Mouse (Mus musculus): ENCODE measurements around the gene Olfr544. TPM values are rescaled to one million over a fixed set of nuclear protein-coding genes. Genes with fewer than 3 reads are reported as not detected.
"Not testable (repeated sequence)": the region's sequence is repeated elsewhere in the genome, so short reads cannot be mapped to it uniquely, and the experiment has no call there.

Gene Olfr544
- polyA plus RNA-seq, 1 experiment, result not detected

DNA sequence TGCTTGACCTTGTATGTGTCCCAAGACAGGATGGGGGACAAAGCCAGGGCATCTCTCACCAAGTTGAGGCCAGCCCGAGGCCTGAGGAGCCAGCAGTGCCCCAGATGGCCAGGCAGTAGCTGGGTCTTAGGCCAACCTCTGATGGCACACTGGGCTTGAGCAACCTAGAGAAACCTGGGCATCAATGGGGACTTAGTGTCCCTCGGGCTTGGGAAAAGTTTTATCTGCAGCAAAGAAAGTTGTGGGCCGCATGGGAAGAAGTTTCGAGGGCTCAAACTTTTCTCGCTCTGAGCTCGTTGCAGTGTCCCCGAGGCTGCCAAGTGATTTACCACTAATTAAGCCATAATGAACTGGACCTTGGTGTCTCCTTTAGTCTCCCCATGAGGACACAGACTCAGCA is 21.6 kb upstream of the Olfr544 start:
- H3K36me3 ChIP-seq (ENCODE audit: control insufficient read depth, insufficient read depth), result no peaks in the 10 kb centered on the region

DNA sequence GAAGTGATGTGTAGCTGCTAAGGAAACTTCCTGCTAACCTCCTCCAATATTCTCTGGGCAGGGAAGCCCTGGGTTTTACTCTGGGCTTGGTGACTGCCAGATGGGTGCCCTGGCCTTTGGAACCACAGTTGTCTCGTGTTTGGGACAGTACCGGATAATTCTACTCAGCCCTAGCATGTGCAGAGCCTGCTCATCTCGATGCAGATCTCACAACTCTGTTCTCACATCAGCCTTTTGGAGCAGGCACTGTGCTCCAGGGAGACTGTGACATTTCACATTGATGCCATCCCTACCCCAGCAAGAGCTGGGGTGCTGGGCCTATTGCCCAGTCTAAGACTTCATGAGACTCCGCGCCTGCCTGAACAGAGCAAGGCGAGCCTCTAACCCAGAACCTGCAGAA is 20.6 kb upstream of the Olfr544 start:
- Histone ChIP-seq H3K4me3 (no peak overlapping the region), H3K4me2 (ENCODE audit: low read depth) (no peak overlapping the region), H3ac (ENCODE audit: control insufficient read depth, insufficient read length) (no peak overlapping the region), H3K36me3 (ENCODE audit: control insufficient read depth, insufficient read depth) (no peaks in the 10 kb centered on the region), H3K27me3 (ENCODE audit: control insufficient read depth, insufficient read depth, insufficient read length) (no peaks in the 10 kb centered on the region), H3K79me2 (ENCODE audit: control insufficient read depth, insufficient read depth) (no peaks in the 10 kb centered on the region)
- TF ChIP-seq E2F4 (IDR thresholded peaks at IDR 0.05; ENCODE audit: insufficient read depth), result no peak
- TF ChIP-seq POLR2A (IDR thresholded peaks at IDR 0.05; ENCODE audit: insufficient read length, low read depth), result no peak
- TF ChIP-seq USF1 (IDR thresholded peaks at IDR 0.05; ENCODE audit: low read depth), result no peak
- TF ChIP-seq POLR2AphosphoS2 (IDR thresholded peaks at IDR 0.05; ENCODE audit: insufficient read length, low read depth), result no peak
- no peak for TF ChIP-seq SRF (IDR thresholded peaks at IDR 0.05; ENCODE audit: control insufficient read depth, insufficient read length, low read depth)
- TF ChIP-seq CEBPB (IDR thresholded peaks at IDR 0.05; ENCODE audit: insufficient read depth, poor library complexity, severe bottlenecking), result no peak
- no peak for TF ChIP-seq MAX (IDR thresholded peaks at IDR 0.05; ENCODE audit: low read depth)
- no peak for TF ChIP-seq MYOG (IDR thresholded peaks at IDR 0.05; ENCODE audit: control insufficient read depth in 1 of 3, insufficient read depth in 1 of 3, insufficient read length in 2 of 3, low read depth in 2 of 3)

More for the DNA sequence above, 21.6 kb upstream of the Olfr544 start:
- Histone ChIP-seq H3K79me2 (ENCODE audit: control insufficient read depth, insufficient read depth) (no peaks in the 10 kb centered on the region), H3K4me3 (no peak overlapping the region), H3K4me2 (ENCODE audit: low read depth) (no peak overlapping the region), H3ac (ENCODE audit: control insufficient read depth, insufficient read length) (no peak overlapping the region), H3K27me3 (ENCODE audit: control insufficient read depth, insufficient read depth, insufficient read length) (no peaks in the 10 kb centered on the region)
- no peak for TF ChIP-seq MYOG (IDR thresholded peaks at IDR 0.05; ENCODE audit: control insufficient read depth in 1 of 3, insufficient read depth in 1 of 3, insufficient read length in 2 of 3, low read depth in 2 of 3)
- no peak for TF ChIP-seq USF1 (IDR thresholded peaks at IDR 0.05; ENCODE audit: low read depth)
- TF ChIP-seq MAX (IDR thresholded peaks at IDR 0.05; ENCODE audit: low read depth), result no peak

DNA sequence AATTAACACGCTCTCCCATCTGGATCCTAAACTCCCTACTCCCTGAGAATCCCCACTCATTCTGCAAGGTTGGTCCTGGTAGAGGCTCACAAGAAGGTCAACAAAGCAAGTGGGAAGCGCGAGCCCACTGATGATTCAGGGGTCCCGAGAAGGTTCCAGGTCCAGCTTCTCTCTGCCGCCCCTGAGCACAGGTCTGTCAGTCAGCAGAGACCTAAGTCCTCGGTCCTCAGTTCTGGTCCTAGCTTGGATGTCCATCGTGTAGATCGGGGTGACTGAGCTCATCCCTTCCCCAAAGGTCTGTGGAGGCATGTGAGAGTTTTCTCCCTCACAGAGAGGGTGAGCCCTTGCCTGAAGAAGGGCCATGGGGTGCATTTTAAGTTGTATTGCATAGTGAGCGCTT is 20.0 kb upstream of the Olfr544 start:
- H3K4me3 ChIP-seq, result no peak overlapping the region
- TF ChIP-seq TCF3 (IDR thresholded peaks at IDR 0.05; ENCODE audit: insufficient read length, low read depth), result no peak
- no peak overlapping the region for H3K4me2 ChIP-seq (ENCODE audit: low read depth)
- H3K27me3 ChIP-seq (ENCODE audit: control insufficient read depth, insufficient read depth, insufficient read length), result no peaks in the 10 kb centered on the region
- no peak overlapping the region for H3ac ChIP-seq (ENCODE audit: control insufficient read depth, insufficient read length)
- H3K36me3 ChIP-seq (ENCODE audit: control insufficient read depth, insufficient read depth), result no peaks in the 10 kb centered on the region
- no peaks in the 10 kb centered on the region for H3K79me2 ChIP-seq (ENCODE audit: control insufficient read depth, insufficient read depth)

DNA sequence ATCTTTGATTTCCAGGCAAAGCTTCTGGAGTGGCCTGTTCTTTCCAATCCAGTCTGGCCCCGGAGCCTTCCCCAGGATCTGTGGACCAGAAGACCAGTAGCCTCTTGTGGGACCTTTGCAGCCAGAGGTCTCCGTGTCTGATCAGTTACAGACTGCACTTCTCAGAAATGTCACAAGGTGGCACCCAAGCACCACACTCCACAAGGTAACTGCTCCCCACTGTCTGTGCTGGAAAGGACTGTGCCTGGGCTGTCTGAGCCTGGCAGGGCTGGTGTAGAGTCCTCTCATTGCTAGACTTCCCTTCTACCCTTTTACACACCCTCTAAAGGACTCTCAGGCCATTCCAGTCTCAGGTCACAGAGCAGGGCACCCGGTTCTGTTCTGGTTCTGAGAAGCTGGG is 18.7 kb upstream of the Olfr544 start:
- no peak for TF ChIP-seq TCF3 (IDR thresholded peaks at IDR 0.05; ENCODE audit: insufficient read length, low read depth)
- TF ChIP-seq POLR2AphosphoS2 (IDR thresholded peaks at IDR 0.05; ENCODE audit: insufficient read length, low read depth), result no peak
- no peak for TF ChIP-seq POLR2A (IDR thresholded peaks at IDR 0.05; ENCODE audit: insufficient read length, low read depth)
- TF ChIP-seq REST (IDR thresholded peaks at IDR 0.05; ENCODE audit: insufficient read depth, insufficient read length), result no peak
- TF ChIP-seq MYOD1 (IDR thresholded peaks at IDR 0.05; ENCODE audit: control insufficient read depth in 1 of 3, insufficient read length in 2 of 3, low read depth in 2 of 3), result no peak
- TF ChIP-seq MYOG (IDR thresholded peaks at IDR 0.05; ENCODE audit: control insufficient read depth in 1 of 3, insufficient read depth in 1 of 3, insufficient read length in 2 of 3, low read depth in 2 of 3), result no peak
- TF ChIP-seq MAX (IDR thresholded peaks at IDR 0.05; ENCODE audit: low read depth), result no peak
- no peak for TF ChIP-seq SRF (IDR thresholded peaks at IDR 0.05; ENCODE audit: control insufficient read depth, insufficient read length, low read depth)
- no peak for TF ChIP-seq TCF12 (IDR thresholded peaks at IDR 0.05; ENCODE audit: insufficient read depth, poor library complexity, severe bottlenecking)
- no peak for TF ChIP-seq E2F4 (IDR thresholded peaks at IDR 0.05; ENCODE audit: insufficient read depth)
- TF ChIP-seq USF1 (IDR thresholded peaks at IDR 0.05; ENCODE audit: low read depth), result no peak
- TF ChIP-seq CEBPB (IDR thresholded peaks at IDR 0.05; ENCODE audit: insufficient read depth, poor library complexity, severe bottlenecking), result no peak
- no peaks in the 10 kb centered on the region for H3K79me2 ChIP-seq (ENCODE audit: control insufficient read depth, insufficient read depth)
- H3K4me2 ChIP-seq (ENCODE audit: low read depth), result no peak overlapping the region
- H3ac ChIP-seq (ENCODE audit: control insufficient read depth, insufficient read length), result no peak overlapping the region
- H3K36me3 ChIP-seq (ENCODE audit: control insufficient read depth, insufficient read depth), result no peaks in the 10 kb centered on the region
- no peaks in the 10 kb centered on the region for H3K27me3 ChIP-seq (ENCODE audit: control insufficient read depth, insufficient read depth, insufficient read length)
- H3K4me3 ChIP-seq, result no peak overlapping the region

DNA sequence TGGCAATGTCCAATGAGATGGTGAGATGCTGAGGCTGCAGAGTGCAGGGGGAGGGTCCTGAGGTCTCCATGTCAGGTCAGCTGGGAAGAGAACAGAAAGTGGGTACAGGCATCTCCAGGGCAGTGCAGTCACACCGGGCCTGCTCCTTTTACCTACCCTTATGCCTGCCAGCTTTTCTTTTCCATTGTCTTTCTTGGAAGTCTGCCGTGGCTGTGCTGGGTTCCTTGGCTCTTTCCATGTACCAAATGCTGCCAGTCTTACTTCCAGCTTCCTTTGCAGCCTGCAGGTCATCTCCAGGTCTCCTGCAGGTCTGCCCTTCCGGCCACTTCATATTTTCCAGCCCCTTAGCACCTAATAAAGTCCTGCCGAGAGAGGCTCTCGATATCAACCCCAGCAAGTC is 13.9 kb upstream of the Olfr544 start:
- Histone ChIP-seq H3K4me2 (ENCODE audit: low read depth) (no peak overlapping the region), H3K79me2 (ENCODE audit: control insufficient read depth, insufficient read depth) (no peaks in the 10 kb centered on the region), H3K36me3 (ENCODE audit: control insufficient read depth, insufficient read depth) (no peaks in the 10 kb centered on the region), H3K27me3 (ENCODE audit: control insufficient read depth, insufficient read depth, insufficient read length) (no peaks in the 10 kb centered on the region), H3ac (ENCODE audit: control insufficient read depth, insufficient read length) (no peak overlapping the region), H3K4me3 (no peak overlapping the region)
- TF ChIP-seq MYOD1 (IDR thresholded peaks at IDR 0.05; ENCODE audit: control insufficient read depth in 1 of 3, insufficient read length in 2 of 3, low read depth in 2 of 3) (no peak), CEBPB (IDR thresholded peaks at IDR 0.05; ENCODE audit: insufficient read depth, poor library complexity, severe bottlenecking) (no peak), TCF3 (IDR thresholded peaks at IDR 0.05; ENCODE audit: insufficient read length, low read depth) (no peak)

DNA sequence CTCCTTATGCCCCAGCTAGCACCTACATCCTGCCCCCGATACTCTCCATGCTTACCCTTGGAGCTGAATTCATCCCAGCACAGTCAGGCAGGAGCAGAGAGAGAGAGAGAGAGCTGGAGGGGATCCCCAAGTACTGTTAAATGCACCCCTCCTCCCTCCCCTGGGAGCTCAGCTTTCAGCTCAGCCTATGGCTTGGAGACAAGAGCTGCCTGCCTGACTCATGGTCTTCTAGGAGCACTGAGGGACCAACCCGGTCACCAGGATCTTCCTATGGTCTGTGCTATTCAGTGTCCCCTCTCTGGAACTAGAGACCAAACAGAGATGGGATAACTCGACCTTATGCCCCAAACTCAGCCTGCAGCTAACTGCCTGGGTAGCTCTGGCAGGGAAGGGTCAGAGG is 11.4 kb upstream of the Olfr544 start, which contains the start of gene Olfr545:
Gene Olfr545, minus strand, starts transcription at position 101 of the 400 bp plus-strand sequence.
- Histone ChIP-seq H3K4me2 (ENCODE audit: low read depth) (no peak within 1 kb of the TSS), H3K27me3 (ENCODE audit: control insufficient read depth, insufficient read depth, insufficient read length) (no peaks in the 10 kb centered on the region), H3K36me3 (ENCODE audit: control insufficient read depth, insufficient read depth) (no peaks in the 10 kb centered on the region), H3K79me2 (ENCODE audit: control insufficient read depth, insufficient read depth) (no peaks in the 10 kb centered on the region), H3K4me3 (no peak within 1 kb of the TSS), H3ac (ENCODE audit: control insufficient read depth, insufficient read length) (no peak within 1 kb of the TSS)
- TF ChIP-seq MYOG (IDR thresholded peaks at IDR 0.05; ENCODE audit: control insufficient read depth in 1 of 3, insufficient read depth in 1 of 3, insufficient read length in 2 of 3, low read depth in 2 of 3) (no peak), TCF12 (IDR thresholded peaks at IDR 0.05; ENCODE audit: insufficient read depth, poor library complexity, severe bottlenecking) (no peak), TCF3 (IDR thresholded peaks at IDR 0.05; ENCODE audit: insufficient read length, low read depth) (no peak), E2F4 (IDR thresholded peaks at IDR 0.05; ENCODE audit: insufficient read depth) (no peak), POLR2A (IDR thresholded peaks at IDR 0.05; ENCODE audit: insufficient read length, low read depth) (no peak), MYOD1 (IDR thresholded peaks at IDR 0.05; ENCODE audit: control insufficient read depth in 1 of 3, insufficient read length in 2 of 3, low read depth in 2 of 3) (no peak), REST (IDR thresholded peaks at IDR 0.05; ENCODE audit: insufficient read depth, insufficient read length) (no peak), USF1 (IDR thresholded peaks at IDR 0.05; ENCODE audit: low read depth) (no peak), POLR2AphosphoS2 (IDR thresholded peaks at IDR 0.05; ENCODE audit: insufficient read length, low read depth) (no peak), CEBPB (IDR thresholded peaks at IDR 0.05; ENCODE audit: insufficient read depth, poor library complexity, severe bottlenecking) (no peak), MAX (IDR thresholded peaks at IDR 0.05; ENCODE audit: low read depth) (no peak), SRF (IDR thresholded peaks at IDR 0.05; ENCODE audit: control insufficient read depth, insufficient read length, low read depth) (no peak)

DNA sequence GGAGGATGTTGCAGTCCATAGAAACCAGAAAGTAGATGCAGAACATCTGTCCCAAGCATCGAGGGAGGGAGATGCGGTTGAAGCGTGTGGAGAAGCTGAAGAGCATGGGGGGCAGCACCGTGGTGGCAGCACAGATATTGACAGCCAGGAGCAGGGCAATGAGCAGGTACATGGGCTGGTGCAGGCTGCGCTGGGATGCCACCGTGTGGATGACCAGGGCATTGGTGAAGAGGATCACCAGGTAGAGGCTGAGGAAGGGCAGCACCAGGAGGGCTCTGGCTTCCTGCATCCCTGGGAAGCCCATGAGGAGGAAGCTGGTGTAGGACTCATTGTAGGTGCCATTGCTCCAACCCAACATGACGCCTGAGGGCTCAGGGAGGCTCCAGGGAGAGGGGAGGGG is 6.3 kb upstream of the Olfr544 start:
- not testable (repeated sequence) for H3K4me3 ChIP-seq; H3K27me3 ChIP-seq (ENCODE audit: control insufficient read depth, insufficient read depth, insufficient read length); H3K4me2 ChIP-seq (ENCODE audit: low read depth); H3ac ChIP-seq (ENCODE audit: control insufficient read depth, insufficient read length); H3K36me3 ChIP-seq (ENCODE audit: control insufficient read depth, insufficient read depth); H3K79me2 ChIP-seq (ENCODE audit: control insufficient read depth, insufficient read depth)
